Mouse (Mus musculus) heart, postnatal 36 days (tissue): Measurements from ENCODE around the gene Hyal1. TPM values are rescaled to one million over a fixed set of nuclear protein-coding genes. Genes with fewer than 3 reads are reported as not detected.
A peak's percentile ranks its signal among the peaks of the same experiment; 100 is the strongest.

Experiments
- DNase-seq, 2 experiments: peaks; one replicate each; pipeline ENCODE4 v3.0.0; 2021 to 2022
- intact Hi-C: fragments of 180-260 bp; cut with DNase I; formaldehyde crosslinking; loops from one replicate; pipeline ENCODE4 v1.15.1; 2025
- total RNA-seq, 2 experiments: library from RNA; stranded (reverse); gene quantifications; 2 replicates each; pipeline ENCODE4 v1.2.3; 2021

Gene Hyal1
- 1 to 10 TPM; 5.1 to 5.7 TPM for total RNA-seq

DNA sequence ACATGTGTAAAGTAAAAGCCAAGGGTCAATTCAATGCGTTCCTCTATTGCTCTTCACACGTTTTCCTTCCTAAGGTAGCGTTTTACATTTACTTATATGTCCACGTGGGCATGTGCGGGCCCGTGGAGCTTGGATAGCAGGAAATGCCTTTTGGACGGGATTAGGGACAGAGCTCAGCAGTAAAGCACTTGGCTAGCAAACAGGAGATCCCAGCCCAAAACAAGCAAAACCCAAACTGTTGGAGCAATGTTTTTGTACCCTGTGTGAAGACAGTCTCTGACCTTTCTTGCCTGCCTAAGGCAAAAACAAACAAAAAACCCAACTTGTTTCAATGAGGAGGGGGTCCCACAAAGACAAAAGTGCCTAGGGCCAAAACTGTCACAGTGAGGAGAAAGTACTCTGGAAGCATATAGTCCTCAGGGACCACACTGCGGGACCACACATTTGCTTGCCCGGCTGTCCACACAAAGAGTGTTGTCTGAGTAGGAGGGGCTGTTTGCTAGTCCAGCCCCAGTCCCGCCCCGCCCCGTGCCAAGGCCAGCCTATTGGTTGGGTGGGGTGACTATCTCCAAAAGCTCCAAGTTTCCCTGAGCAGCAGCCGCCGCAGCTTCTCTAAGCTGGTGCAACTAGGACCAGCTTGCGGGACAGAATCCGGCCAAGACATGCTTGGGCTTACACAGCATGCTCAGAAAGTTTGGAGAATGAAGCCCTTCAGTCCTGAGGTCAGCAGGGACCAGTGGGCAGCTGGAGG lies at the start of gene Hyal1:
TSS of gene Hyal1 (plus strand) at position 571 of the 751 bp plus-strand sequence.
- intact Hi-C loops: no loop called here
- peak; percentile 76 to 79 for DNase-seq

DNA sequence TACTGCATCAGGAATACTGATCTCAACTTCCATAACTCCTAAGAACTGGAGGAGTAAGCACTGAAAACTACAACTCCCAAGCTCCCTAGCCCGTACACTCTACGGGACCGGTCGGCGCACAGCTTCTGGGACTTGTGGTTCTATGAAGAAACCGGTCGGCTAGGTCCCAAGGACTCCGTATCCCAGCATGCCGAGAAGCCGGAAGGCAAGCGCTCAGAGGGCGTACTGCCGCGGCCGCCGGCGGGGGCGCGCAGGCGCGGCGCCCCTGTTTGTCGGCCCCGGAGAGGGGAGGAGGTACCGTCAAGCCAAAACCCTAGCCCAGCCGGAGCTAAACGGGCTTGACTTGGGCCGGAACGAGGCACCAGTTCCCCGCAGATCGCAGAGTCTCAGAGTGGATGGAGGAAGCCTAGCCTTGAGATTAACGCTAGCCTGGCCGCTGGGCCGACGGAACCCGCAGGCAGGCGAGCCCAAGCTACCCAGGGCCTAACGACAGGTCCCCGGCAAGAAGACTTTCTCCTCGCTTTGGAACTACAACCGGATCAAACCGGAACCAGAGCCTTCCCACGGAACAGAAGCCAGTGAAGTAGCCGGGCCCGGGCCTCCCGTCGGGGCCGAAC lies 42.8 kb upstream of the Hyal1 start, which contains the start of gene Tmem115:
TSS of gene Tmem115 (plus strand) at position 155 of the 617 bp plus-strand sequence.
- intact Hi-C loops: loop anchor here (10.0 kb wide), 1 partner anchor 639 kb away; the partner anchor contains the start of gene Manf
- DNase-seq: peak; percentile 85 to 89

GRCm38 (mm10) chr9:107534408-107535202 lies 42.1 kb upstream of the Hyal1 start:
- intact Hi-C loops: loop anchor here (10.0 kb wide), 1 partner anchor 640 kb away; the partner anchor contains the start of gene Manf
- DNase-seq: peak in 1 of 2 experiments; percentile 28

DNA sequence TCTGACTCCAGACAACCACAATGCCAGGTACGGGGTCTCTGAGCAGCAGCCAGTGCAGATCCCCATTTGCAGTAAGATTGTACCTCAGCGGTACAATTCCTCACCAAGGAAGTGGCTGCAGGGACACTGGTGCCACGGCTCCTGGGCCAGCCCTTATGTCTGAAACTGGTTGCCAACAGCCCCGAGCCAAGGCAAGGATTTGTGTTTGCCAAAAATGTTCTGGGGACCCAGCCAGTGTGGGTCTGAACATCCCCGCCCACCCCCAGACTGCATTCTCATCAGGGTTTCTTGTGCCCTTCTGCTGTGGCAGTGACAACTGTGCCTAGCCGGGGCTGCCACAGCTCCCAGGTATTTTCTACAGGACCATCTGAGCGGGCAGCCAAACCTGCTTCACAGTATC lies 38.5 kb upstream of the Hyal1 start:
- intact Hi-C loops: loop anchor here (10.0 kb wide), 1 partner anchor 643 kb away; the partner anchor contains the start of gene Manf
- DNase-seq: no peak

- no peak for DNase-seq
- intact Hi-C loops: loop anchor here (10.0 kb wide), 1 partner anchor 644 kb away; the partner anchor contains the start of gene Manf
Measured at GRCm38 (mm10) chr9:107538711-107539110, 38.0 kb upstream of the Hyal1 start.

- intact Hi-C loops: loop anchor here (10.0 kb wide), 1 partner anchor 645 kb away; the partner anchor contains the start of gene Manf
- DNase-seq: no peak
Measured at GRCm38 (mm10) chr9:107539940-107540339, 36.8 kb upstream of the Hyal1 start.

GRCm38 (mm10) chr9:107540420-107540819 lies 36.3 kb upstream of the Hyal1 start:
- intact Hi-C loops: no loop called here
- no peak for DNase-seq

GRCm38 (mm10) chr9:107541005-107541404 lies 35.7 kb upstream of the Hyal1 start:
- DNase-seq: no peak
- intact Hi-C loops: no loop called here

DNA sequence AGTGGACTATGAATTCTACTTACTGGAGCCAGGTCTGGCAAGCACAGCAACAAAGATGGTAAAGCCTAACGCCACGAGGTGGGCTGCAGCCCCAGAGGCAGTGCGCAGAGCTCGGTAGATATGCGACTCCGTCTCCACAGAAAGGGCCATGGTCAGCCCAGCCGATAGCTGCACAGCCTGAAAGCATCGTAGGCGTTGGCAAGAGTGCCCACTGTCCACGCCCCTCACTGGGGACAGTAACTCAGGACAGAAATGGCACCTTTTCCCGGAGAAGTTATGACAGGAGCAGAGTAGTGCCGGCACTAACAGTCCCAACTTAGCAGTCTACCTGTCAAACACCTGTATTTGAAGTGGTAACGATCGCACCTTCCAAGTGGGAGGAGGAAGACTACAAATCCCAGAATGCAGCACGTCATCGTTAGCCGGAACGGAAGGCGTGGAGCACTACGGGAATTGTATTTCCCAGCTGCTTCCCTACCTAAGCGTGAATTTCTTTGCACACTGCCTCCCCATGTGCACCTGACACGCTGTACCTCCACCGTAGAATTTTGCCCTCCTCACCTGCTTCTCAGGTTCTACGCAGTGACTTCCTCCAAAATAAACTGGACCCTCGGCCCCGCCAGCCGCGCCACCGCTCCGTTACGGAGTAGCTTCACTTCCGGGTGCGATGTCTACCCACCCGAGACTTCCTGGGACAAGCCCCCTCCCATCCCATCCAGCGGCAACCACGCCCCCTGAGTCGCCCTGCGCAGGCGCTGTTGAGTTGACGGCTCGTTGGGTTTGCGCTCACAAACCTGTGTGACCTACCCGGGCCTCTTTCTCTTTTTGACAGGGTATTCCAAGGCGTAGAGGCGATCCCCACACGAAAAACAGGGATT lies 35.0 kb upstream of the Hyal1 start, which contains the start of the genes Cyb561d2 and Nprl2:
TSS of gene Cyb561d2 (minus strand) at position 720 of the 878 bp plus-strand sequence.
TSS of gene Nprl2 (plus strand) at position 753 of the 878 bp plus-strand sequence.
- DNase-seq: peak; percentile 93 to 96
- intact Hi-C loops: no loop called here

GRCm38 (mm10) chr9:107542352-107542686 lies 34.4 kb upstream of the Hyal1 start:
- no peak for DNase-seq
- intact Hi-C loops: no loop called here

GRCm38 (mm10) chr9:107542721-107543120 lies 34.0 kb upstream of the Hyal1 start:
- no peak for DNase-seq
- intact Hi-C loops: no loop called here

GRCm38 (mm10) chr9:107543299-107543698 lies 33.4 kb upstream of the Hyal1 start:
- intact Hi-C loops: no loop called here
- no peak for DNase-seq

DNA sequence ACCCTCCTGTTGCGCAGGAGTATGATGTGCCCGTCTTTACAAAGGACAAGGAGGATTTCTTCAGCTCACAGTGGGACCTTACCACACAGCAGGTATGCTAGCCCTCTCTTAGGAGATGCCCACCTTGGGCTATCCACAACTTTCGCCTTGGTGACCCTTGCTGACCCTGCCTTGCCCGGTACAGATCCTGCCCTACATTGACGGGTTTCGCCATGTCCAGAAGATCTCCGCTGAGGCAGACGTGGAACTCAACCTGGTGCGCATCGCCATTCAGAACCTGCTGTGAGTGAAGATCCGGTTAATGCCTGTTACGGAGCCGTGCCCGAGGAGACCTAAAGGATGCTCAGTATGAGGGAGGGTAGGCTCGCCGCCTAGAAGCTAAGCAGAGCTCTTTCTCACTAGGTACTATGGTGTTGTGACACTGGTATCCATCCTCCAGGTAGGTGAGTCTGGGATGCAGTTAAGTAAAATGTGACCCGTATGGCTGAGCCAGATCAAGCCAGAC lies 32.5 kb upstream of the Hyal1 start:
- intact Hi-C loops: no loop called here
- no peak for DNase-seq

GRCm38 (mm10) chr9:107544729-107545128 lies 32.0 kb upstream of the Hyal1 start:
- intact Hi-C loops: no loop called here
- DNase-seq: no peak

DNA sequence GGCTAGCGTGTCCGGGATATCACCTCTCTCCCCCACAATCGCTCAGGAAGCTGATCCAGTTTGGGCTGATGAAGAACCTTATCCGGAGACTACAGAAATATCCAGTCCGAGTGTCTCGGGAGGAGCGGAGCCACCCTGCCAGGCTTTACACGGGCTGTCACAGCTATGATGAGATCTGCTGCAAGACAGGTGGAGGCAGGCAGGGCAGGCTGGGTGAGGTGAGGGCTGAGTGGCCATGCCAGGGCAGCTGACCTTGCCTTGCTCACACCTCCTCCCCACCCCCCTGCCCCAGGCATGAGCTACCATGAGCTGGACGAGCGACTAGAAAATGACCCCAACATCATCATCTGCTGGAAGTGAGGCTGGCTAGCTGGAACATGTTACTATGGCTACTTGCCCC lies 31.5 kb upstream of the Hyal1 start:
- intact Hi-C loops: no loop called here
- no peak for DNase-seq

DNA sequence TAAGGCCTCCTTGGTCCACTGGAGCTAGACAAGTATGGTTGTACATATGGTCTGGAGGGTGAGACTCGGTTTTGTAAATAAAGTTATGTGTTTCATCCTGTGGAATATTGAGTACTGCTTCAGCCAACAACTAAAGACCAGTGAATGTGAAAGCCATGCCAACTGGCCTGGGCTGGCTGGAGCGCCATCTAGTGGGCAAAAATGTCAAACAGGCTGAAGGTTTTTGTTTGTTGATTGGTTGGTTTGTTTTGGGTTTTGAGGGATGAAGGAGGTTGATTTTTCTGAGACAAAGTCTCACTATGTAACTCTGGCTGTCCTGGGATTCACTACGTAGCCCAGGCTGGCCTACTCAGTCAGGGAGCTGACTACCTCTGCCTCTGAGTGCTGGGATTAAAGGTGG lies 31.1 kb upstream of the Hyal1 start:
- peak; percentile 77 to 81 for DNase-seq
- intact Hi-C loops: no loop called here

GRCm38 (mm10) chr9:107547026-107547425 lies 29.7 kb upstream of the Hyal1 start, which contains the start of gene Zmynd10:
Zmynd10 (plus strand) TSS chr9:107547298.
- peak; percentile 81 to 82 for DNase-seq
- intact Hi-C loops: no loop called here

DNA sequence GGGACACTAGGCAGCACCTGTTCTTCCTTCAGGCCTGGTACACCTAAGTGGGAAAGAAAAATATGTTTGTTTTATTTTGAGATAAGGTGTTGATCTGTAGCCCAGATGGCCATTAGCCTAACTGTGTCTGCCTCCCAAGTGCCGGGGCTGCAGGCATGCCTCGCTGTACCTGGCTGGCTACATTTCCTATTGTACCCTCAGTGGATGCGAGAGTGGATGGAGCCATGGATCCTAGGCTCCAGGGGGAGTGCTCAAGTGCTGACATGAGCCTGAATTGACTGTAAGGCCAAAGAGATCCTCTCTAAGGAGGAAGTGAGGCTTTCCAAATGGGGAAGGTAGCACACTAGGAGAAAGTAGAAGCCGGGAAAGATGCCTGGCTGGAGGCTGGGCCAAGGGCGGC lies 28.8 kb upstream of the Hyal1 start:
- intact Hi-C loops: no loop called here
- no peak for DNase-seq

GRCm38 (mm10) chr9:107548820-107549219 lies 27.9 kb upstream of the Hyal1 start:
- intact Hi-C loops: no loop called here
- no peak for DNase-seq
